Mouse (Mus musculus): ENCODE measurements around the gene Nxn.

DNA sequence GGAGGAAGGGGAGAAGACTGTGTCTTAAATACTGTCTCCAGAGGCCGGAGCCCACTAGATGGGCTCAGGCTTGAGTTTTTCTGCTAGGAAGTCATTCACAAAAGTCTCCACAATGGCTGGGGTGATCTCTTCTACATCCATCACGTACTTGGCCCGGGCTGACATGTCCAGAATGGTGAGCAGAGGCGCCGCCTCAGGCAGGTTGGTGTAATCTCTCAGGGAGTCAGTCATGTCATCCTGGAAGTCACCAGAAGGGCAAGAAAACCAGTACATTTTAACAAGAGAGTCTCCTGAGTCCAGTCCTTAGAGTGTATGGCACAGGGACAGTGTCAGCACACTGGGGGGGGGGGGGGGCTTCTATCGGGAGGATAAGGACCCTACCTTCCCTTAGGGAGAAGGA lies 140.4 kb downstream of the Nxn start:
- TF ChIP-seq CTCF (IDR thresholded peaks at IDR 0.05; ENCODE audit: low read depth) (no peak), EP300 (IDR thresholded peaks at IDR 0.05; ENCODE audit: low read depth) (no peak)

Data from heart, postnatal 0 days (tissue).